Mouse (Mus musculus) kidney, embryonic 15.5 days (tissue): ENCODE data around the gene Tgfbr1. TPM values are rescaled to one million over a fixed set of nuclear protein-coding genes. Genes with fewer than 3 reads are reported as not detected.

Experiments
- polyA plus RNA-seq: library from polyadenylated mRNA; unstranded; fragments of >200 nt; fragmentation: Nextera tagmentation; extraction: Ambion mirVana; gene quantifications from 2 replicates; pipeline ENCODE4 v1.2.1, GENCODE M21; 2015

Gene Tgfbr1
- polyA plus RNA-seq, 1 experiment from 2014 or later = 45.2 TPM

Other genes starting within 250 kb of the Tgfbr1 start
- gene Col15a1, start 145.1 kb upstream of the Tgfbr1 start, polyA plus RNA-seq = 21.9 and 24.0 TPM in 2 replicates
- 66.1 and 72.1 TPM in 2 replicates for gene Alg2, start 121.1 kb downstream of the Tgfbr1 start, polyA plus RNA-seq
- gene Sec61b, start 121.4 kb downstream of the Tgfbr1 start, polyA plus RNA-seq = 432 and 474 TPM in 2 replicates